Mouse (Mus musculus) heart, postnatal 0 days (tissue): Measurements from ENCODE around the gene Igsf9.

Experiments used
- CTCF ChIP-seq: IDR thresholded peaks from 2 replicates; pipeline ENCODE4 v1.5.1; 2016; ENCODE audit warnings: antibody characterized with exemption, control low read depth, low read depth
- EP300 ChIP-seq: IDR thresholded peaks from 2 replicates; pipeline ENCODE4 v1.6.1; 2016; ENCODE audit warnings: antibody characterized with exemption, low read depth

DNA sequence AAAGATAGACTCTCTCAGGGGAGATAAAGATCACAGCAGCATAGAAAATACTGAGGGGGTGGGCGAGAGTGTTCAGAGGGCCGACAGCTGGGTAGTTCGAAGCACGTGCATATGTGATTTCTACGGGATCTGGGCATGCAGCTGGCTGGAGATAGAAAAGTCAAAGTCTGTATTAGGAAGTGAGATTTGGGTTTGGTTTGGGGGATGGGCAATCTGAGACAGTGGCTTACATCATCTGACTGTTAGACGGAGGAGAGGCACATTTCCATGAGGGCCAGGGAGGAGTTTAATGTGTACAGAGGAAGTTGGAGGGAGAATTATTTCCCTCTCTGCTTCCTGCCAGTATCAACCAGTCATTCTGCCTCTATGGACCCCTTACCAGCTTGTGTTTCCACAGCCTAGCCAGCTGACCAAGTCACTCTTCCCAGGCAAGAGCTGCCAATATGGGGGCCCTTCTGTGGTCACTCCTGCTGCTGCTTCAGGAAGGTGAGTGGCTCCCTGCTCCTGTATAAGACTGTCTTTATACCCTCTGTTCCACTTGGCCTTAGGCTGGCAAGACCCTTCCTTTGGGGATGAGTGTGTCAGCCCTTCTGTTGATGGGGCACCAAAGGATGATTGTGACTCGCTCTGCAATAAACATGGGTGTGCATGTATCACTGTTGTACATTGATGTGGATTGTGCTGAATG lies 6.4 kb upstream of the Igsf9 start, which contains the start of gene Slamf9:
- TF ChIP-seq CTCF, result no peak
- TF ChIP-seq EP300, result no peak
